Mouse (Mus musculus) hematopoietic multipotent progenitor cell, adult 10-12 weeks (in vitro differentiated cells): ENCODE results near the gene Lsr. TPM values are rescaled to one million over a fixed set of nuclear protein-coding genes. Genes with fewer than 3 reads are reported as not detected.

Source experiments
- polyA plus RNA-seq: library from polyadenylated mRNA; stranded (reverse); fragments of >175 nt; gene quantifications from 2 replicates; pipeline ENCODE4 v1.2.3, GENCODE M21; 2012; ENCODE audit warnings: low replicate concordance

Gene Lsr
- polyA plus RNA-seq = 4.8 and 9.2 TPM in 2 replicates

DNA sequence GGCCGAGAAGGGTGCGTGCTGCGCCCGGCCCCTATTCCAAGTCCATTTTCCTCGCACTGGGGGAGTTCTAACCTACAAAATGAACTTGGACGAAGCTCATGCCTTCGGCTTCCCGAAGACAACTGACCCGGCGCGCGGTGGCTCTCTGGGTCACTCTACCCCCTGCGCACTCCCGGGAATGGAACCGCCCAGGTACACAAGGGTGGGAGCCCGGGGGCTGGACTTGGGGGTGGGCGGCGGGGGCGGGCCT, at the start of gene Lsr:
TSS of gene Lsr (minus strand) at position 214 of the 250 bp plus-strand sequence.

DNA sequence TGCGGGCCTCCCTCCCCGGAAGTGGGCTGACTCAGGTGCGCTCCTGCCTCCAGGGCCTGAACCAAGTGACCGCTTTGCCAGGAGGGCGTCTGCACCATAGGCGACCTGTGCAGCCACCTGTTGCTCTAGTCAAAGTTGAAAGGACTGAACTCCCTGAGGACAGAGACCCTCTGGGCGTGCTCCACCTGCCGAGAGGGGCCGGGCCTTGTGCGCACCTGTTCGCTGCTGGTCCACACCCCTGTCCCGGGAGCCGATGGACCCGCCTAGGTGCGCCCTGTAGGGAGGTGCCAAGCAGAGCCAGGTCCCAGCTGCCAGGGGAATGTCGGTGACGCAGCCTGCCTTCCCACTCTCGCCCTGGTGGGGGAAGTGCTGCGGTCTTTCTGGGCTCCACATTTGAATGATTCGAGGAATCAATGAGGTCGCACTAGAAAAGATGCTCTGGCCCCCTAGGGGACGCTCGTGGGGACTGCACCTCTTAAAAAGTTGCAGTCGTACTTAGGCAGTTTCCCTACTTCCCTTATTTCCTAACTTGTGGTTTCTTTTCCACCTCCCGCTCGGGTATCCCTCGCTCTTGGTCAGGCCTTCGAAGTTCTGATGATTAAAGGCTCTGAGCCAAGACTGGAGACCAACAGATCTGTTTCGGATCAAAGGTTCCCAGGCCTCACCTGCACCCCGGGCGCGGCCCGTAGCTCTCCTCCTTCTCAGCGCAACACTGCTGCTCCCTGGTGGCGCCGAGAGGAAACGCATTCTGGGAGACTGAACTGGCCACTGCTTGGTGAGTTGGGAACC, 431 bp upstream of the Lsr start, which contains the start of gene Fam187b:
TSS of gene Fam187b (plus strand) at position 290 of the 789 bp plus-strand sequence.

DNA sequence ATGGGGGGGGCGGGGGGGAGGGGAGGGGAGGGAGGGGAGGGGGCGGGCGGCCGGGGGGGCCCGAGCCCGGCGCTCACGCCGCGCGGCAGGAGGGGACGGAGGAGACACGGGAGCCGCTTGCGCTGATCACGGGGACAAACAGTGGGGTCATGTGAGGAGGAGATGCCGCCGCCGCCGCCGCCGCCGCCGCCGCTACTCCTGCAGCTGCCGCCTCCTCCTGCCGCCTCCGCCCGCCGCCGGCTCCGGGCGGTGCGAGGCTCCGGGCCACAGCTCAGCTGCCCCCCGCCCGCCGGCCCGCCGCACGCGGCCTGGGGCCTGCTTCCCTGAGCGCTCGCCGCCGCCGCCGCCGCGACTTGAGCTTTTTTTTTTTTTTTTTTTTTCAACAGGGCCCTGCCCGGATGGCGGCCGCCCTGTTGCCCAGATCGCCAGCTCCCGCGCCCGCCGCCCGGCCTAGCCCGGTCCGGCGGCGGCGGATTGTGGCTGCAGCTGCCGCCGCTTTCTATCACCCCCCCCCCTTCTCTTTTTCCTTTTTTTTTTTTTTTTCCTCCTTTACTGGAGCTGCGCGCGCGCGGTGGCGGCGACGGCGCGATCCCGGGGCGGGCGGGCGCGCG, 16.4 kb downstream of the Lsr start, which contains the start of gene Usf2:
TSS of gene Usf2 (minus strand) at position 48 of the 611 bp plus-strand sequence.

DNA sequence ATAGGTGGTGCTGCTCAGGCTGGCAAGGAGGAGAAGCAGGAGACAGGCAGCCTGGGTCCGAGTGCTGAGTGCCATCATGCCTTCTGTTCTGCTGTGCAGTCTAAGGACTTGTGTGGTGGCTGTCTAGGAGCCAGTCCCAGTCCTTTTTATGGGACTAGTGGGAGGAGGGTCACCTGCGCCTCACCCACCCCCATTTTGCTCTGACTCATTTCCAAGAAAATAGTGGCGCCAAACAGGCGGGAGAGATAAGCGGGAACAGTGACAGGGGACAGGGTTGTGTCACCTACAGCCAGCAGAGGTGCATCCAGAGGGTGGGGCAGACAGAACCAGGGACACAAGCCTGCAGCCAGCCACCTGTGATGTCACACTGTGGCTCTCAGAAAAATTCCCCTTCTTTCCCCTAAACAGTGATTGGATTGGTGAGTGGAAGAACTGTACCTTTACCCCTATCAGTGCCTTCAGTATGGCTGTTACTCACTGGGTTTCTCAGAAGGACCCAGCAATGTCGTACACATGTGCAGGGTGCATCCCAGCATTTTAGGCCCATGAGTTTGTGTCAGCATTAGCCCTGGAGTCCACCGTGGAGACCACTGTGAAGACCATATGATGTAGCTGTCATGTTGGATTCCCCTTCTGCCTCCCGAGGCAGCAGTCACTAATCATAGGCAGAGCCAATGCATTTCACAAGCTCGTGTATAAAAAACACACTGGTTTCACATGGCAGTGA, 29.2 kb downstream of the Lsr start, which contains the start of gene Hamp:
TSS of gene Hamp (minus strand) at position 124 of the 727 bp plus-strand sequence.

GRCm38 (mm10) chr7:30924581-30924980, 48.7 kb downstream of the Lsr start, which contains the start of gene Hamp2:
Gene Hamp2 (minus strand): TSS chr7:30924681.

GRCm38 (mm10) chr7:30914732-30915131, 58.5 kb downstream of the Lsr start, which contains the start of gene Mag:
Gene Mag (minus strand): TSS chr7:30914873.

Other genes starting within 250 kb of the Lsr start
- gene Tmem147, start 243.9 kb downstream of the Lsr start, polyA plus RNA-seq = 45.8 and 81.6 TPM in 2 replicates
- gene Gapdhs, start 229.8 kb downstream of the Lsr start, polyA plus RNA-seq = 0.08 TPM in 1 of 2 replicates, not detected in the other
- gene Sbsn, start 222.0 kb downstream of the Lsr start, polyA plus RNA-seq = 0.57 and 0.62 TPM in 2 replicates
- not detected in 2 replicates for gene Dmkn, start 209.7 kb downstream of the Lsr start, polyA plus RNA-seq
- not detected in 2 replicates for gene Krtdap, start 185.6 kb downstream of the Lsr start, polyA plus RNA-seq
- gene Ffar2, start 149.7 kb downstream of the Lsr start, polyA plus RNA-seq = 14.6 and 29.3 TPM in 2 replicates
- gene Ffar3, start 117.3 kb downstream of the Lsr start, polyA plus RNA-seq = 0.22 and 0.35 TPM in 2 replicates
- gene Ffar1, start 111.9 kb downstream of the Lsr start, polyA plus RNA-seq = 15.4 and 23.8 TPM in 2 replicates
- gene Cd22, start 93.1 kb downstream of the Lsr start, polyA plus RNA-seq = 64.8 and 456 TPM in 2 replicates
- gene Mag, start 58.6 kb downstream of the Lsr start, polyA plus RNA-seq = 2.7 and 3.1 TPM in 2 replicates
- not detected in 2 replicates for gene Hamp2, start 48.8 kb downstream of the Lsr start, polyA plus RNA-seq
- not detected in 2 replicates for gene Hamp, start 29.4 kb downstream of the Lsr start, polyA plus RNA-seq
- 151 and 188 TPM in 2 replicates for gene Usf2, start 16.7 kb downstream of the Lsr start, polyA plus RNA-seq
- gene Fam187b, start 326 bp upstream of the Lsr start, polyA plus RNA-seq = 0.07 and 0.18 TPM in 2 replicates
- gene Fxyd5, start 69.0 kb upstream of the Lsr start, polyA plus RNA-seq = 668 and 903 TPM in 2 replicates
- gene Fxyd7, start 78.0 kb upstream of the Lsr start, polyA plus RNA-seq = 1.7 and 2.9 TPM in 2 replicates
- 8.0 and 11.6 TPM in 2 replicates for gene Fxyd1, start 83.7 kb upstream of the Lsr start, polyA plus RNA-seq
- 0.08 and 0.24 TPM in 2 replicates for gene Lgi4, start 85.9 kb upstream of the Lsr start, polyA plus RNA-seq
- gene Fxyd3, start 103.2 kb upstream of the Lsr start, polyA plus RNA-seq = not detected in 2 replicates
- gene Hpn, start 141.8 kb upstream of the Lsr start, polyA plus RNA-seq = 2.6 and 9.2 TPM in 2 replicates
- 8.6 and 26.1 TPM in 2 replicates for gene Scn1b, start 153.5 kb upstream of the Lsr start, polyA plus RNA-seq
- 291 and 896 TPM in 2 replicates for gene Gramd1a, start 182.4 kb upstream of the Lsr start, polyA plus RNA-seq